Mouse (Mus musculus) G1E (cell line): ENCODE results near the gene Khdc3. TPM values are rescaled to one million over a fixed set of nuclear protein-coding genes. Genes with fewer than 3 reads are reported as not detected.
A peak's percentile ranks its signal among the peaks of the same experiment; 100 is the strongest.
"Not testable (repeated sequence)": the region's sequence is repeated elsewhere in the genome, so short reads cannot be mapped to it uniquely, and the experiment has no call there.

ENCODE experiments used
- ATAC-seq: 2 replicates; pipeline ENCODE4 v1.8.0; 2016; ENCODE audit warnings: mild to moderate bottlenecking; ENCODE audit not compliant: insufficient number of reproducible peaks, poor library complexity, low FRiP score, severe bottlenecking; ENCODE audit errors: extremely low read depth
- DNase-seq: peaks from one replicate; pipeline ENCODE4 v3.0.0; 2012; ENCODE audit warnings: low spot score
- H3K27me3 ChIP-seq: 2 replicates; pipeline ENCODE4 v1.6.1; 2012; ENCODE audit warnings: mild to moderate bottlenecking, low read length, inconsistent platforms; ENCODE audit not compliant: insufficient read depth
- H3K36me3 ChIP-seq: replicated peaks from 2 replicates; pipeline ENCODE3; 2012; ENCODE audit warnings: mild to moderate bottlenecking, inconsistent platforms
- H3K4me1 ChIP-seq: 2 replicates; pipeline ENCODE4 v1.6.1; 2012; ENCODE audit warnings: low read depth, low read length, inconsistent platforms, mixed read lengths; ENCODE audit not compliant: insufficient read depth
- H3K4me3 ChIP-seq: 2 replicates; pipeline ENCODE4 v1.5.1; 2012; ENCODE audit warnings: low read depth, mild to moderate bottlenecking, inconsistent platforms, low read length, moderate library complexity, mixed read lengths
- H3K9me3 ChIP-seq: replicated peaks from 2 replicates; pipeline ENCODE4 v1.6.1; 2012; ENCODE audit warnings: inconsistent platforms
- CTCF ChIP-seq: IDR thresholded peaks from 2 replicates; pipeline ENCODE4 v1.5.1; 2012; ENCODE audit warnings: low read depth, low read length, inconsistent platforms, mixed read lengths
- GATA1 ChIP-seq: IDR thresholded peaks from 2 replicates; pipeline ENCODE4 v1.6.1; 2012; ENCODE audit warnings: borderline replicate concordance, low read length, inconsistent platforms, mixed read lengths
- GATA2 ChIP-seq: IDR thresholded peaks from 2 replicates; pipeline ENCODE4 v1.6.1; 2012; ENCODE audit warnings: low read depth, low read length, inconsistent platforms, borderline replicate concordance
- POLR2AphosphoS5 ChIP-seq: IDR thresholded peaks from 2 replicates; pipeline ENCODE4 v1.6.1; 2012; ENCODE audit warnings: low read depth, low read length, inconsistent platforms; ENCODE audit not compliant: insufficient replicate concordance
- TAL1 ChIP-seq: conservative IDR thresholded peaks from 2 replicates; pipeline ENCODE4 v1.6.1; 2012; ENCODE audit warnings: low read depth, low read length, inconsistent platforms, mixed read lengths
- polyA plus RNA-seq: library from polyadenylated mRNA; stranded (reverse); fragments of >175 nt; gene quantifications from 2 replicates; pipeline ENCODE4 v1.2.3, GENCODE M21; 2012
- total RNA-seq, 2 experiments: library from RNA; stranded (forward) in 1 of 2; stranded (reverse) in 1 of 2; fragments of 200-1000 nt in 1 of 2; fragments of >200 nt in 1 of 2; fragmentation: Nextera tagmentation in 1 of 2; gene quantifications; 2 replicates each; pipeline ENCODE4 v1.2.3; 2014 to 2017

The Khdc3 gene
- total and polyA plus RNA-seq, 3 experiments: 0.05 to 0.98 TPM; not detected in 1

DNA sequence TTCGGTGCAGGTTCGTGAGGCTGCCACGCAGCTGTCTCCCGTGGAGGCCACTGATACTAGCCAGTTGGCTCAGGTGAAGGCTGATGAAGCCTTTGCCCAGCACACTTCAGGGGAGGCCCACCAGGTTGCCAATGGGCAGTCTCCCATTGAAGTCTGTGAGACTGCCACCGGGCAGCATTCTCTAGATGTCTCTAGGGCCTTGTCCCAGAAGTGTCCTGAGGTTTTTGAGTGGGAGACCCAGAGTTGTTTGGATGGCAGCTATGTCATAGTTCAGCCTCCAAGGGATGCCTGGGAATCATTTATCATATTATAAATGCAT, 2.2 kb downstream of the Khdc3 start:
- Histone ChIP-seq H3K4me3 (no peak overlapping the region), H3K4me1 (no peaks in the 10 kb centered on the region), H3K36me3 (no peaks in the 10 kb centered on the region), H3K27me3 (peaks cover 31% of the 10 kb centered on the region), H3K9me3 (no peaks in the 10 kb centered on the region)
- TF ChIP-seq CTCF (no peak), GATA1 (no peak), TAL1 (no peak), GATA2 (no peak), POLR2AphosphoS5 (no peak)
- ATAC-seq: no peak
- DNase-seq: no peak

DNA sequence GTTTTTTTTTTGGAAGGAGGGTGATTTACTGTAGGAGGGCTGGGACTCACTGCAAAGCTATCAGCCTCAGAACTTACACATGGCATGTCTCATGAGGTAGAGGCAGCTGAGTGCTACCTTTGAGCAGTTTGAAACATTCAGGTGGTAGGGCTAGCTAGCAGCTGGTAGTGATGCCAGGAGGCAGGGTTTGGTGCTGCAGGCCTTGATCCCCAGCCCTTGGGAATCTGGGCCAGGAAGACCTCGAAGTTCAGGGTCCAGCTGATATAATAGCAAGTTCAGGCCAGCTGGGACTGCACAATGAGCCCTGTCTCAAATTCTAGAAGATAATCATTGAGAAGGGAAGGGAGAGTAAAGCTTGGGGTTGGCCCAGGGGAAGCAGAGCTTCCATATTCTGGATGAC, 3.5 kb downstream of the Khdc3 start:
- H3K4me1 ChIP-seq: no peaks in the 10 kb centered on the region
- DNase-seq: no peak
- no peaks in the 10 kb centered on the region for H3K36me3 ChIP-seq
- peaks cover 31% of the 10 kb centered on the region for H3K27me3 ChIP-seq
- TF ChIP-seq CTCF (no peak), GATA2 (no peak), POLR2AphosphoS5 (no peak)
- no peaks in the 10 kb centered on the region for H3K9me3 ChIP-seq
- no peak for ATAC-seq
- no peak overlapping the region for H3K4me3 ChIP-seq

DNA sequence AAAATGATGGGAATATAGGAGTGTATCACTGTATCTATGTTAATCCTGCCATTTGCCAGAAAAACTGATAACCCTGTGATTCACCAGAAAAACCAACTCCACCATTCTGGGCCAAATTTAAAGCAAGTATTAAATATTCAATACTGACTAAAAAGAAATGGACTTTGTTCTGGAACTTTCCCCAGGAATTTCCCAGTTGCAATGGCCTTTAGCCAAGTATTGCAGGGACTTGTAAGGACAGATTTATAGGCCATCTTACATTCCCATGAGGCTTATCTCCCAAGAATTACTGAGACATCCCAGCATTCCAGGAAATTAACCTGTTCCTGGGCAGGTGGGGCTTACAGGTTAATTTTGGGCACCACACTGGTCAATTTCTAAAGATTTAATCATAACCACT, 4.1 kb downstream of the Khdc3 start:
- Histone ChIP-seq H3K4me1 (no peaks in the 10 kb centered on the region), H3K9me3 (no peaks in the 10 kb centered on the region), H3K4me3 (no peak overlapping the region), H3K27me3 (peaks cover 31% of the 10 kb centered on the region), H3K36me3 (no peaks in the 10 kb centered on the region)
- DNase-seq (no peak), ATAC-seq (no peak)
- TF ChIP-seq GATA1 (no peak), TAL1 (no peak), CTCF (no peak), GATA2 (no peak), POLR2AphosphoS5 (no peak)

DNA sequence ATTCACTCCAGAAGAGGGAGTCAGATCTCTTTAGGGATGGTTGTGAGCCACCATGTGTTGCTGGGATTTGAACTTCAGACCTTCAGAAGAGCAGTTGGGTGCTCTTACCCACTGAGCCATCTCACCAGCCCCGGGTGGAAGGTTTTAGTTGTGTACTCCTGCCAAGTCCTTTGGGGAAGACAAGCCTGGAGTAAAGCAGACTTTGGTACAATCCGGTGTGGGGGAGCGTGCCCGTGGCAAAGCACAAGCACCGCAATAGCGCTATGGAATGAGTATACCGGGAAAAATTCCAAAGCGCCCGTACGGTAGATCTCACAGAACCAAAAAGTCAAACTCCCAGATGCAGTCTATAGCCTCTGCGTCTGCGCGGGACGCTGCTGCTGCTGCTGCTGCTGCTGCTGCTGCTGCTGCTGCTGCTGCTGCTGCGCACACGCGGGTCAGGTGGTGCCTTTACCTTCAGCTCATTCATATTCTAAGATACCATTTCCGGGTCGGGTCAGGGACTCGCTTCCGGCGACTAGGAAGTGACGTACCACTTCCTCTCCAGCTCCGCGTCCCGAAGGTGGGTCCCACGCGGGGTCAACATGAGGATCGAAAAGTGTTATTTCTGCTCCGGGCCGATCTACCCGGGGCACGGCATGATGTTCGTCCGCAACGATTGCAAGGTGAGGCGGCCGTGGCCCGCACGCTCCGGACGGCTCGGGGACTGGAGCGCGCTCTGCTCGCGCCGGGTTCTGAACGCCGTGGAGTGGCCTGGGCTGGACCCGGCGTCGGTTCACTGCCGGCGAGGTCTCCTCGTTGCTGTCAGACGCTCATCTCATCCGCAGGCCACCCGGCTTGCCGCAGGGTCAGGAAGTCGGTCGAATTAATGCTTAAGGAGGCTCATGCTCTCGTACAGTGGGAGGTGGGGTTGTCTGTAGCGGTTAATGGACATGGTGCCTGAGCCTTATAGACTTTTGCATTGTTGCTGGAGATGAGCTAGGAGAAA, 11.6 kb downstream of the Khdc3 start, which contains the start of gene Rsl24d1:
Gene Rsl24d1, plus strand, starts transcription at position 508 of the 988 bp plus-strand sequence.
- ATAC-seq (peak; percentile 98), DNase-seq (peak; percentile 80)
- Histone ChIP-seq H3K4me1 (peaks cover 18% of the 10 kb centered on the region), H3K36me3 (peaks cover 33% of the 10 kb centered on the region), H3K27me3 (no peaks in the 10 kb centered on the region), H3K9me3 (no peaks in the 10 kb centered on the region), H3K4me3 (peak within 1 kb of the TSS; percentile 98)
- TF ChIP-seq CTCF (no peak), GATA1 (no peak), TAL1 (no peak), POLR2AphosphoS5 (no peak), GATA2 (no peak)

DNA sequence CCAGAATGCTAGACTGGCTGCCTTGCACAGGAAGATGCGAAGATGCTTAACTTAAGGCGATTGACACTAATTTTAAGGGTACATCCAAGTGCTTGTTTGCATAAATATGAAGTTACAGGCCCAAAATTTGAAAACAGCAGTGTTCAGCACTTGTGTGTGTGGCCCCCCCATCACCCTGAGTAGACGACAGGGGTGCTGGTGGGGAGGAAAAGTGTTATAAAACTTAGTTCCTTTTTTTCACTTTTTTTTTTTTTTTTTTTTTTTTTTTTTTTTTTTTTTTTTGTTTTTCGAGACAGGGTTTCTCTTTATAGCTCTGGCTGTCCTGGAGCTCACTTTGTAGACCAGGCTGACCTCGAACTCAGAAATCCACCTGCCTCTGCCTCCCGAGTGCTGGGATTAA, 15.1 kb downstream of the Khdc3 start:
- not testable (repeated sequence) for H3K27me3 ChIP-seq, ATAC-seq, DNase-seq, H3K9me3 ChIP-seq, H3K4me3 ChIP-seq
- H3K4me1 ChIP-seq: peaks cover 23% of the 10 kb centered on the region
- peaks cover 61% of the 10 kb centered on the region for H3K36me3 ChIP-seq

DNA sequence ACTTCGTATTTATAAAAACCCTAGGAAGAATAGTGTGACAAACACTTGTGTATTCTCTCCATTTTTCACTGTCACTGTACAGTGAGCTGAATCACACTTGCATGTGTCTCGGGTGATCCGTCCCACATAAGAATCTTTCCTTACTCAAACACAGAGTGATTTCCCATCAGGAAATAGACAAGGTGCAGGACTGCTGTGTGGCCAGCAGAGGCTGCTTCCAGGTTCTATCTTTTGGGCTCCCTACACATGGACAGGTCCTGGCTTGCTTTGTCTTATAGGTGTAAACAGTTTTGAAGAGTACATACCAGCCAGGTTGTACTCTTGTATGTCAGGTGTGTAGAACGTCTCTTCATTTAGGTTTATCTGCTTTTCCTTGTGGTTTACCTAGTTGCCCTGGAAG, 16.4 kb downstream of the Khdc3 start:
- DNase-seq: no peak

DNA sequence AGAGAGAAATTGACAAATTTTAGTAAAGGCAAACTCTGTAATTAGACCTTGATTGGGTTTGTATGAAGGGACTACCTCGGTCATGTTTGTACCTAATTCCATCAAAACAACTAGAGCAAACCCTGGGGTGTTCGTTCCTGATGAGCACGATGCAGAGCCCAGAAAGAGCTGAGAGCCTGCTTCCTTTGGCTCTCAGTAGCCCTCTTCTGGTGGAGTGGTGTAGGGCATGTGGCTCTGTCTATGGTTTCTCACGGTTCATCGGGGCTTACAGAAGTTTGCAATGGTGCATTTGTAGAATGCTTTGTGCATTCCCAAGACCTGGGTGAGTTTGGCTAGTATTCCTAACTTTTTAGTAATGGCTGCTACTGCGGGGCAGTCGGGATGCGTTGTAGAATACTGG, 20.1 kb downstream of the Khdc3 start:
- H3K9me3 ChIP-seq: no peaks in the 10 kb centered on the region
- H3K4me3 ChIP-seq: no peak overlapping the region
- DNase-seq (no peak), ATAC-seq (peak; percentile 59; the same call in 1 of the 2 replicates)
- peaks cover 6% of the 10 kb centered on the region; the same call in 1 of the 2 replicates for H3K4me1 ChIP-seq
- no peaks in the 10 kb centered on the region for H3K27me3 ChIP-seq
- H3K36me3 ChIP-seq: peaks cover 85% of the 10 kb centered on the region
- TF ChIP-seq GATA1: no peak
- no peak for TF ChIP-seq GATA2
- no peak for TF ChIP-seq POLR2AphosphoS5
- TF ChIP-seq TAL1: no peak
- TF ChIP-seq CTCF: peak; percentile 38; the same call in 1 of the 2 replicates

More for the DNA sequence above, 16.4 kb downstream of the Khdc3 start:
- TF ChIP-seq TAL1: no peak
- no peak for TF ChIP-seq GATA2
- TF ChIP-seq POLR2AphosphoS5: no peak
- TF ChIP-seq CTCF: peak; percentile 6; the same call in 1 of the 2 replicates
- no peak for TF ChIP-seq GATA1
- H3K4me3 ChIP-seq: no peak overlapping the region
- peaks cover 69% of the 10 kb centered on the region for H3K36me3 ChIP-seq
- no peaks in the 10 kb centered on the region for H3K9me3 ChIP-seq
- peaks cover 19% of the 10 kb centered on the region for H3K4me1 ChIP-seq
- ATAC-seq: no peak
- no peaks in the 10 kb centered on the region for H3K27me3 ChIP-seq
